Mouse (Mus musculus): ENCODE results near the gene Rab15. TPM values are rescaled to one million over a fixed set of nuclear protein-coding genes. Genes with fewer than 3 reads are reported as not detected.

The Rab15 gene
- polyA plus RNA-seq (2015; fragmentation: Illumina TruSeq; extraction: RNeasy Lipid Tissue Mini Kit (QIAGEN cat#74804); ENCODE audit: low read depth, low replicate concordance): 195 TPM

GRCm38 (mm10) chr12:76822651-76823041 is at the start of gene Rab15:
Gene Rab15, minus strand, starts transcription at chr12:76822908.

GRCm38 (mm10) chr12:76795350-76795749 is 27.4 kb downstream of the Rab15 start, which contains the start of gene Gpx2:
Gene Gpx2, minus strand, starts transcription at chr12:76795554.

GRCm38 (mm10) chr12:76765354-76765851 is 57.3 kb downstream of the Rab15 start, which contains the start of the genes Churc1 and Fntb:
Gene Churc1, plus strand, starts transcription at chr12:76765538.
Gene Fntb, plus strand, starts transcription at chr12:76765589.

Other genes with a start within 250 kb of the Rab15 start
- 40.2 TPM for gene Sptb, start 112.4 kb downstream of the Rab15 start, polyA plus RNA-seq (2015; fragmentation: Illumina TruSeq; extraction: RNeasy Lipid Tissue Mini Kit (QIAGEN cat#74804); ENCODE audit: low read depth, low replicate concordance)
- gene Churc1, start 57.4 kb downstream of the Rab15 start, polyA plus RNA-seq (2015; fragmentation: Illumina TruSeq; extraction: RNeasy Lipid Tissue Mini Kit (QIAGEN cat#74804); ENCODE audit: low read depth, low replicate concordance): 133 TPM
- 19.6 TPM for gene Fntb, start 57.3 kb downstream of the Rab15 start, polyA plus RNA-seq (2015; fragmentation: Illumina TruSeq; extraction: RNeasy Lipid Tissue Mini Kit (QIAGEN cat#74804); ENCODE audit: low read depth, low replicate concordance)
- gene Gpx2, start 27.4 kb downstream of the Rab15 start, polyA plus RNA-seq (2015; fragmentation: Illumina TruSeq; extraction: RNeasy Lipid Tissue Mini Kit (QIAGEN cat#74804); ENCODE audit: low read depth, low replicate concordance): not detected
- 67.4 TPM for gene Max, start 139.3 kb upstream of the Rab15 start, polyA plus RNA-seq (2015; fragmentation: Illumina TruSeq; extraction: RNeasy Lipid Tissue Mini Kit (QIAGEN cat#74804); ENCODE audit: low read depth, low replicate concordance)